Mouse (Mus musculus): ENCODE data around the gene Tspan4. TPM values are rescaled to one million over a fixed set of nuclear protein-coding genes. Genes with fewer than 3 reads are reported as not detected.

Tspan4 gene
- polyA plus RNA-seq, 1 experiment from 2014 or later = 46.1 TPM

DNA sequence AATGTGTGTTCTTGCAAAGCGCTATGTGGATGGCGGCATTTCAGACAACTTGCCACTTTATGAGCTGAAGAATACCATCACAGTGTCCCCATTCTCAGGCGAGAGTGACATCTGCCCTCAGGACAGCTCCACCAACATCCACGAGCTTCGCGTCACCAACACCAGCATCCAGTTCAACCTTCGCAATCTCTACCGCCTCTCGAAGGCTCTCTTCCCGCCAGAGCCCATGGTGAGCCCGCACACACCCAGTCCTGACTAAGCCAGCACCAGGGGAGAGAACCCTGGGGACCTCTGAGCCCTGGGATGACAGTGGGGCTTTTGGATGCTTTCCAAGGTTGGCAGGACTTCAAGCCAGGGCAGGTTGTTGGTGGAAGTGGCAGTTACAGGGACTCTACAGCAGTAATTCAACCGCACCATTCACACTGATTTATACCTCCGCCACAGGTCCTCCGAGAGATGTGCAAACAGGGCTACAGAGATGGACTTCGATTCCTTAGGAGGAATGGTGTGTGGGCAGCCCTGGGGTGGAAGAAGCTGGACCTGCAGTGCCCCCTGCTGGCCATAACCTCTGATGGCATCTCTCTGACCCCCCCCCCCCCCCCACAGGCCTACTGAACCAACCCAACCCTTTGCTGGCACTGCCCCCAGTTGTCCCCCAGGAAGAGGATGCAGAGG, 16.9 kb upstream of the Tspan4 start:
- ATAC-seq (ENCODE audit: low read depth) = no peak
- H3K36me3 ChIP-seq (ENCODE audit: control insufficient read depth, insufficient read depth) = no peaks in the 10 kb centered on the region
- peaks cover 35% of the 10 kb centered on the region for H3K27me3 ChIP-seq (ENCODE audit: control insufficient read depth, insufficient read depth, low read depth, low read length)
- no peak overlapping the region for H3K4me3 ChIP-seq (ENCODE audit: low read depth, low read length)
- 71% methylated on average over 15 of the region's 15 CpGs for WGBS (ENCODE audit: insufficient replicate concordance)
- no peak overlapping the region for H3K4me2 ChIP-seq (ENCODE audit: low read depth, low read length)
- H3K9me3 ChIP-seq (replicated peaks; ENCODE audit: control insufficient read depth, low read length) = no peaks in the 10 kb centered on the region
- H3K4me1 ChIP-seq (ENCODE audit: control insufficient read depth, low read depth, low read length) = peaks cover 24% of the 10 kb centered on the region
- H3K27ac ChIP-seq (ENCODE audit: low read length) = no peak overlapping the region
- H3K9ac ChIP-seq (ENCODE audit: low read depth, low read length) = no peak overlapping the region

GRCm38 (mm10) chr7:141458661-141459060, 16.4 kb upstream of the Tspan4 start:
- no peaks in the 10 kb centered on the region for H3K9me3 ChIP-seq (replicated peaks; ENCODE audit: control insufficient read depth, low read length)
- no peak overlapping the region for H3K9ac ChIP-seq (ENCODE audit: low read depth, low read length)
- no peaks in the 10 kb centered on the region for H3K36me3 ChIP-seq (ENCODE audit: control insufficient read depth, insufficient read depth)
- no peak overlapping the region for H3K27ac ChIP-seq (ENCODE audit: low read length)
- no peak overlapping the region for H3K4me2 ChIP-seq (ENCODE audit: low read depth, low read length)
- 78% methylated on average over 11 of the region's 11 CpGs for WGBS (ENCODE audit: insufficient replicate concordance)
- peaks cover 40% of the 10 kb centered on the region for H3K27me3 ChIP-seq (ENCODE audit: control insufficient read depth, insufficient read depth, low read depth, low read length)
- peaks cover 24% of the 10 kb centered on the region for H3K4me1 ChIP-seq (ENCODE audit: control insufficient read depth, low read depth, low read length)
- H3K4me3 ChIP-seq (ENCODE audit: low read depth, low read length) = no peak overlapping the region
- no peak for ATAC-seq (ENCODE audit: low read depth)

DNA sequence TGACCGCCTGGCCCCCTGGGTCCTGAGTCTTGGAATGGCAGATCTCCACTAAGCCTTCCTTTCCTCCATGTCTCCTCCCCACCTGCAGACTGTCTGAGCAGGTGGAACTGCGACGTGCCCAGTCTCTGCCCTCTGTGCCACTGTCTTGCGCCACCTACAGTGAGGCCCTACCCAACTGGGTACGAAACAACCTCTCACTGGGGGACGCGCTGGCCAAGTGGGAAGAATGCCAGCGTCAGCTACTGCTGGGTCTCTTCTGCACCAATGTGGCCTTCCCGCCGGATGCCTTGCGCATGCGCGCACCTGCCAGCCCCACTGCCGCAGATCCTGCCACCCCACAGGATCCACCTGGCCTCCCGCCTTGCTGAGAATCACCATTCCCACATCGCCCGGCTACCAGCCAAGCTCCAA, 15.7 kb upstream of the Tspan4 start:
- Histone ChIP-seq H3K9me3 (replicated peaks; ENCODE audit: control insufficient read depth, low read length) (no peaks in the 10 kb centered on the region), H3K9ac (ENCODE audit: low read depth, low read length) (no peak overlapping the region), H3K4me2 (ENCODE audit: low read depth, low read length) (no peak overlapping the region), H3K4me1 (ENCODE audit: control insufficient read depth, low read depth, low read length) (peaks cover 25% of the 10 kb centered on the region), H3K27me3 (ENCODE audit: control insufficient read depth, insufficient read depth, low read depth, low read length) (peaks cover 47% of the 10 kb centered on the region), H3K27ac (ENCODE audit: low read length) (no peak overlapping the region), H3K36me3 (ENCODE audit: control insufficient read depth, insufficient read depth) (no peaks in the 10 kb centered on the region), H3K4me3 (ENCODE audit: low read depth, low read length) (no peak overlapping the region)
- 83% methylated on average over 17 of the region's 17 CpGs for WGBS (ENCODE audit: insufficient replicate concordance)
- no peak for ATAC-seq (ENCODE audit: low read depth)

DNA sequence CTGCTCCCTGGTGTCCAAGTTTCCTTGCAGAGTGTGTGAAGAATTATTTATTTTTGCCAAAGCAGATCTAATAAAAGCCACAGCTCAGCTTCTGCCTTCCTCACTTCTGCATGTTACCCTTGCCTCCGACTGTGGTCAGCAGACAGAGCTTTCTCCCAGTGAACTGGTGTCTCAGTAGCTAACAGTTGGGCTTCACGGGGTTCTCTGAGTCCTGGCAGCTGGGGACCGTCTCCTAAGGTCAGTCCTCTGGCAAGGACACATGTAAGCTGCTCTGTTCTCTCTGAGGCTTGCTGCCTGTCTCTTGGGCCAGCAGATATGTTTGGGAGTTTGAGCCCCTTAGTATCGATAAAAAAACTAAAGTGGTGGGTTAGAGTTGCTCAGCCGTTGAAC, 15.0 kb upstream of the Tspan4 start:
- 71% methylated on average over 5 of the region's 5 CpGs for WGBS (ENCODE audit: insufficient replicate concordance)

GRCm38 (mm10) chr7:141460391-141461113, 14.5 kb upstream of the Tspan4 start, which contains the start of gene Cracr2b:
Gene Cracr2b, plus strand, starts transcription at chr7:141461094.
- Histone ChIP-seq H3K27ac (ENCODE audit: low read length) (no peak within 1 kb of the TSS), H3K9me3 (replicated peaks; ENCODE audit: control insufficient read depth, low read length) (no peaks in the 10 kb centered on the region), H3K4me2 (ENCODE audit: low read depth, low read length) (peak within 1 kb of the TSS; percentile 68), H3K9ac (ENCODE audit: low read depth, low read length) (peak within 1 kb of the TSS; percentile 28; the same call in 1 of the 2 replicates), H3K4me1 (ENCODE audit: control insufficient read depth, low read depth, low read length) (peaks cover 28% of the 10 kb centered on the region), H3K36me3 (ENCODE audit: control insufficient read depth, insufficient read depth) (no peaks in the 10 kb centered on the region), H3K27me3 (ENCODE audit: control insufficient read depth, insufficient read depth, low read depth, low read length) (peaks cover 59% of the 10 kb centered on the region), H3K4me3 (ENCODE audit: low read depth, low read length) (peak within 1 kb of the TSS; percentile 57)
- WGBS (ENCODE audit: insufficient replicate concordance) = 59% methylated on average over 15 of the region's 15 CpGs
- ATAC-seq (ENCODE audit: low read depth) = no peak

More for the DNA sequence above, 15.0 kb upstream of the Tspan4 start:
- no peak for ATAC-seq (ENCODE audit: low read depth)
- Histone ChIP-seq H3K27ac (ENCODE audit: low read length) (no peak overlapping the region), H3K4me1 (ENCODE audit: control insufficient read depth, low read depth, low read length) (peaks cover 26% of the 10 kb centered on the region), H3K9ac (ENCODE audit: low read depth, low read length) (no peak overlapping the region), H3K4me2 (ENCODE audit: low read depth, low read length) (no peak overlapping the region), H3K27me3 (ENCODE audit: control insufficient read depth, insufficient read depth, low read depth, low read length) (peaks cover 54% of the 10 kb centered on the region), H3K9me3 (replicated peaks; ENCODE audit: control insufficient read depth, low read length) (no peaks in the 10 kb centered on the region), H3K4me3 (ENCODE audit: low read depth, low read length) (no peak overlapping the region), H3K36me3 (ENCODE audit: control insufficient read depth, insufficient read depth) (no peaks in the 10 kb centered on the region)

DNA sequence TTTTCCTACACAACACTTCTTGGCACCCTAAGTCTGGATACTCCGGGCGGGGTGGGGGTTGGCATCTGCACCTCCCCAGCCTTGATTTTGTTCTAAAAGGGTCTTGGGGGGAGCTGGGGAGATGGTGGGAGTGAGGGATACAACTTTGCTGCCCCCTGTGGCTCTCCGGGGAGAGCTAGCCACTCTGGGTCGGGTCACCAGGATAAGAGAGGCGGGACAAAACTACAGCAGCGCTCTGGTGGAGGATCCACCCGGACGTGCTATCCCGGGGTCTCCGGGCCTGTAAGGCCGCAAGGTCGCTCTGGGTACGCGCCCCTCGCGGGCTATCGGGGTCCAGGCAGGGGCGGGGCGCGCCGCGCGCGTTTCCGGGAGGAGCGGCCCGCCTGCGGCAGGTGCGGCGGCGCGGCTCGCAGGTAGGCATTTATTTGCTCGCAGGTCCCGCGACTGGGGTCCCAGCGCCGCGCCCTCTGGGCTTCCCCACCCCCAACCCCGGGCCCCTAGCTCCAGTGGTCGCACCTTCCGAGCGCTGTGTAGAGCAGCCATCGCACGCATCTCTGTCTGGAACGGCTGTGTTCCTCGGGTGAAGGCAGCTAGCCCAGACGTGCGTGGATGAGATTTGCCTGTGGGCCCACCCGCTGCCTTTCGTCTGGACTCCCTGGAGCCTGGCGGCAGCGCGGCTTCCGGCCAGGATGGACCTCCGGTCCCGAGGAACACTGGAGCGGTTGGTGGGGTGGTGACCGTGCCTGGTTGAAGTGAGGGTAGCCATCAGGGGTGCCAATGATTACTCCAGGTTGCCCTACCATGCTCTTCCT, 13.3 kb upstream of the Tspan4 start:
- peaks cover 71% of the 10 kb centered on the region for H3K27me3 ChIP-seq (ENCODE audit: control insufficient read depth, insufficient read depth, low read depth, low read length)
- H3K4me1 ChIP-seq (ENCODE audit: control insufficient read depth, low read depth, low read length) = peaks cover 20% of the 10 kb centered on the region
- H3K9me3 ChIP-seq (replicated peaks; ENCODE audit: control insufficient read depth, low read length) = no peaks in the 10 kb centered on the region
- H3K9ac ChIP-seq (ENCODE audit: low read depth, low read length) = peak overlapping the region; percentile 28; the same call in 1 of the 2 replicates
- no peak overlapping the region for H3K27ac ChIP-seq (ENCODE audit: low read length)
- H3K4me2 ChIP-seq (ENCODE audit: low read depth, low read length) = peak overlapping the region; percentile 68
- ATAC-seq (ENCODE audit: low read depth) = no peak
- peak overlapping the region; percentile 57 for H3K4me3 ChIP-seq (ENCODE audit: low read depth, low read length)
- H3K36me3 ChIP-seq (ENCODE audit: control insufficient read depth, insufficient read depth) = no peaks in the 10 kb centered on the region
- 3% methylated on average over 55 of the region's 59 CpGs for WGBS (ENCODE audit: insufficient replicate concordance)

GRCm38 (mm10) chr7:141462333-141462821, 12.7 kb upstream of the Tspan4 start:
- no peaks in the 10 kb centered on the region for H3K9me3 ChIP-seq (replicated peaks; ENCODE audit: control insufficient read depth, low read length)
- no peak overlapping the region for H3K9ac ChIP-seq (ENCODE audit: low read depth, low read length)
- 21% methylated on average over 5 of the region's 5 CpGs for WGBS (ENCODE audit: insufficient replicate concordance)
- H3K27ac ChIP-seq (ENCODE audit: low read length) = no peak overlapping the region; the same call in 1 of the 2 replicates
- peak overlapping the region; percentile 68; the same call in 1 of the 2 replicates for H3K4me2 ChIP-seq (ENCODE audit: low read depth, low read length)
- no peak for ATAC-seq (ENCODE audit: low read depth)
- no peaks in the 10 kb centered on the region for H3K36me3 ChIP-seq (ENCODE audit: control insufficient read depth, insufficient read depth)
- H3K27me3 ChIP-seq (ENCODE audit: control insufficient read depth, insufficient read depth, low read depth, low read length) = peaks cover 71% of the 10 kb centered on the region
- H3K4me3 ChIP-seq (ENCODE audit: low read depth, low read length) = peak overlapping the region; percentile 57
- H3K4me1 ChIP-seq (ENCODE audit: control insufficient read depth, low read depth, low read length) = peaks cover 24% of the 10 kb centered on the region

GRCm38 (mm10) chr7:141463824-141464602, 11.0 kb upstream of the Tspan4 start:
- H3K9ac ChIP-seq (ENCODE audit: low read depth, low read length) = no peak overlapping the region

More at GRCm38 (mm10) chr7:141463824-141464602, 11.0 kb upstream of the Tspan4 start:
- Histone ChIP-seq H3K4me3 (ENCODE audit: low read depth, low read length) (peak overlapping the region; percentile 19; the same call in 1 of the 2 replicates), H3K4me1 (ENCODE audit: control insufficient read depth, low read depth, low read length) (peaks cover 32% of the 10 kb centered on the region), H3K9me3 (replicated peaks; ENCODE audit: control insufficient read depth, low read length) (no peaks in the 10 kb centered on the region), H3K36me3 (ENCODE audit: control insufficient read depth, insufficient read depth) (no peaks in the 10 kb centered on the region), H3K4me2 (ENCODE audit: low read depth, low read length) (peak overlapping the region; percentile 4; the same call in 1 of the 2 replicates), H3K27ac (ENCODE audit: low read length) (no peak overlapping the region), H3K27me3 (ENCODE audit: control insufficient read depth, insufficient read depth, low read depth, low read length) (peaks cover 71% of the 10 kb centered on the region)
- ATAC-seq (ENCODE audit: low read depth) = no peak
- WGBS (ENCODE audit: insufficient replicate concordance) = 23% methylated on average over 12 of the region's 12 CpGs

Data from liver, embryonic 16.5 days (tissue).